Mouse (Mus musculus) liver, embryonic 14.5 days (tissue): ENCODE measurements around the gene Gm45062.

Source experiments
- CTCF ChIP-seq: IDR thresholded peaks from 2 replicates; pipeline ENCODE4 v1.5.1; 2016; ENCODE audit warnings: antibody characterized with exemption, low read depth, control low read depth
- EP300 ChIP-seq: IDR thresholded peaks from 2 replicates; pipeline ENCODE4 v1.6.1; 2016; ENCODE audit warnings: antibody characterized with exemption, low read depth

- TF ChIP-seq CTCF (no peak), EP300 (no peak)
These were observed 378.9 kb downstream of the Gm45062 start for GRCm38 (mm10) chr6:8638122-8638521.
